Mouse (Mus musculus): Measurements from ENCODE around the gene Krtap3-1.

- TF ChIP-seq POLR2A (IDR thresholded peaks at IDR 0.05; ENCODE audit: low read depth, low read length): no peak
- no peak for TF ChIP-seq CTCF (IDR thresholded peaks at IDR 0.05; ENCODE audit: borderline replicate concordance, insufficient read depth, low read length)
Measured at GRCm38 (mm10) chr11:99557976-99558745, 8.3 kb downstream of the Krtap3-1 start.
